In the genomic region with DNA sequence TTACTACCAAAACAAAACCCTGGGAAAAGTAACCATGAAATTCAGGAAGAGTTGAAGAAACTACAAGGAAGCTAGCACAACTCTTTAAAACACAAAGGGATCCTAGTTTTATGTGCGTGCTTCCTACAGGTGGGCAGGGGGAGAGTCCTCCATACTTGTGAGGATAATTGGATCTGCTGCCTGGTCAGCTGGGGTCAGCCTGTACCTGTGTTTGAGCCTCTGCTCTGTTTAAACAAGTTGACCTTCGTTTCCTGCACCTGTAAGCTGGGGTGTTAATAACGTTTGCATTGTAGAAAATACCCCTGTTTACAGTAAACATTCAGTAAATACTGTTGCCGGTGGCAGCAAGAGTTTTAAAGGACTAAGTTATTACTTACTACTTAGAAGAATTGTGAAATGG, we compare ENCODE assay signal across 23 mouse cellular contexts. TPM values are rescaled to one million over a fixed set of nuclear protein-coding genes. Genes with fewer than 3 reads are reported as not detected.
DNase-seq lines count a peak whose midpoint lies in the region; ATAC-seq and TF ChIP-seq lines count a peak whose summit lies in the region.
"Had no signal": no experiment of that assay in that cellular context is flagged by ENCODE, and none has a peak within 500 bp of the region (broad histone marks: within the 10 kb centered on the region; RNA-seq: fewer than 3 reads in every experiment).

No protein-coding gene starts in this region.

- peak; percentile 48 for DNase-seq in liver, adult 2 months (ENCODE audit: extremely low read depth, low read depth, low spot score)
- no peak for DNase-seq in liver
- DNase-seq in layer of hippocampus, postnatal 14 days (ENCODE audit: low spot score in 2 of 2): no peak
- DNase-seq: adrenal gland, adult 8-10 months; adrenal gland, postnatal 14 days; adrenal gland, postnatal 36 days; cerebellum, adult 11-12 months; cerebellum, adult 2 months; cerebellum, adult 9-10 months; cerebellum, postnatal 10 days; cerebellum, postnatal 25 days had no signal

- peaks cover 35% of the 10 kb centered on the region for H3K79me2 ChIP-seq in liver, adult 2 months (ENCODE audit: control insufficient read depth, insufficient read depth, low read length)

- no peak overlapping the region for H3K4me3 ChIP-seq in intestine, postnatal 0 days (ENCODE audit: low read depth, low read length)
- no peak overlapping the region for H3K4me3 ChIP-seq in intestine, embryonic 15.5 days (replicated peaks)
- no peak overlapping the region for H3K4me3 ChIP-seq in liver, adult 2 months (ENCODE audit: insufficient read depth, low read depth, low read length)
- peak overlapping the region; percentile 23; the same call in 1 of the 2 replicates for H3K4me3 ChIP-seq in E14TG2a.4 (replicated peaks; ENCODE audit: low read length)
- H3K4me3 ChIP-seq in small intestine, adult 2 months (ENCODE audit: low read depth, low read length): no peak overlapping the region
- H3K4me3 ChIP-seq in kidney, embryonic 14.5 days (ENCODE audit: low read length): no peak overlapping the region
- H3K4me3 ChIP-seq: embryonic facial prominence, embryonic 10.5 days; embryonic facial prominence, embryonic 12.5 days; forebrain, embryonic 13.5 days had no signal

- no peak overlapping the region for H3K4me2 ChIP-seq in intestine, postnatal 0 days (replicated peaks; ENCODE audit: low read depth)
- no peak overlapping the region for H3K4me2 ChIP-seq in intestine, embryonic 15.5 days (replicated peaks)
- H3K4me2 ChIP-seq in kidney, embryonic 14.5 days (replicated peaks; ENCODE audit: low read depth, low read length): no peak overlapping the region
- H3K4me2 ChIP-seq: embryonic facial prominence, embryonic 12.5 days; forebrain, embryonic 13.5 days had no signal

- TF ChIP-seq POLR2A in liver, adult 2 months (IDR thresholded peaks at IDR 0.05; ENCODE audit: extremely low read depth, insufficient read depth, low read length): no peak
- TF ChIP-seq POLR2A in small intestine, adult 2 months (IDR thresholded peaks at IDR 0.05; ENCODE audit: low read depth, low read length): no peak

- no peak for TF ChIP-seq CTCF in intestine, postnatal 0 days (IDR thresholded peaks at IDR 0.05; ENCODE audit: low read depth)
- no peak for TF ChIP-seq CTCF in liver, adult 2 months (IDR thresholded peaks at IDR 0.05; ENCODE audit: low read depth, low read length)
- no peak for TF ChIP-seq CTCF in E14TG2a.4 (conservative IDR thresholded peaks at IDR 0.05; ENCODE audit: low read length)
- TF ChIP-seq CTCF in small intestine, adult 2 months (IDR thresholded peaks at IDR 0.05; ENCODE audit: extremely low read depth, insufficient read length, insufficient replicate concordance, low read depth, low read length): no peak

- H3K27ac ChIP-seq in intestine, postnatal 0 days (ENCODE audit: low read depth, low read length): peak overlapping the region; percentile 23; the same call in 1 of the 2 replicates
- H3K27ac ChIP-seq in intestine, embryonic 15.5 days: no peak overlapping the region
- peak overlapping the region; percentile 1; the same call in 1 of the 2 replicates for H3K27ac ChIP-seq in liver, adult 2 months (replicated peaks; ENCODE audit: insufficient read depth, low read depth, low read length)
- H3K27ac ChIP-seq in small intestine, adult 2 months (ENCODE audit: insufficient read depth, low read depth, low read length): peak overlapping the region; percentile 44; the same call in 1 of the 2 replicates
- H3K27ac ChIP-seq in kidney, embryonic 14.5 days (ENCODE audit: low read depth, low read length): no peak overlapping the region
- H3K27ac ChIP-seq: embryonic facial prominence, embryonic 10.5 days; embryonic facial prominence, embryonic 12.5 days; forebrain, embryonic 13.5 days had no signal

- no peaks in the 10 kb centered on the region for H3K27me3 ChIP-seq in intestine, postnatal 0 days (replicated peaks; ENCODE audit: control insufficient read depth, insufficient read depth, low read length)
- H3K27me3 ChIP-seq in intestine, embryonic 15.5 days (replicated peaks): no peaks in the 10 kb centered on the region
- no peaks in the 10 kb centered on the region for H3K27me3 ChIP-seq in liver, adult 2 months (ENCODE audit: control insufficient read depth, insufficient read depth, low read length)
- no peaks in the 10 kb centered on the region for H3K27me3 ChIP-seq in E14TG2a.4 (ENCODE audit: insufficient read depth, low read length)
- H3K27me3 ChIP-seq in small intestine, adult 2 months (ENCODE audit: control insufficient read depth, insufficient read depth, low read length): no peaks in the 10 kb centered on the region
- H3K27me3 ChIP-seq in kidney, embryonic 14.5 days (ENCODE audit: control insufficient read depth, insufficient read depth, low read length): no peaks in the 10 kb centered on the region
- H3K27me3 ChIP-seq: embryonic facial prominence, embryonic 12.5 days; forebrain, embryonic 13.5 days; Patski had no signal

- no peak for ATAC-seq in intestine, postnatal 0 days
- no peak for ATAC-seq in intestine, embryonic 15.5 days
- ATAC-seq in kidney, embryonic 14.5 days (ENCODE audit: low FRiP score, low TSS enrichment): no peak
- ATAC-seq: activated CD4-positive, CD25-positive, alpha-beta regulatory T cell, adult 4 months; forebrain, embryonic 13.5 days; forebrain, embryonic 16.5 days; Patski had no signal

- H3K9ac ChIP-seq in intestine, postnatal 0 days (ENCODE audit: low read depth, low read length): no peak overlapping the region
- no peak overlapping the region for H3K9ac ChIP-seq in intestine, embryonic 15.5 days
- no peak overlapping the region for H3K9ac ChIP-seq in liver, adult 2 months (ENCODE audit: low read depth, low read length)
- no peak overlapping the region for H3K9ac ChIP-seq in kidney, embryonic 14.5 days (ENCODE audit: low read depth, low read length)
- H3K9ac ChIP-seq: embryonic facial prominence, embryonic 12.5 days; forebrain, embryonic 13.5 days had no signal

- 74% methylated on average over 4 of the region's 4 CpGs for WGBS in intestine, postnatal 0 days
- 70% methylated on average over 4 of the region's 4 CpGs for WGBS in intestine, embryonic 15.5 days
- WGBS in liver, adult 2 months: 17% methylated on average over 4 of the region's 4 CpGs
- 55% methylated on average over 4 of the region's 4 CpGs for WGBS in small intestine, adult 2 months
- WGBS in kidney, embryonic 14.5 days: 84% methylated on average over 4 of the region's 4 CpGs

- no peaks in the 10 kb centered on the region for H3K9me3 ChIP-seq in intestine, postnatal 0 days (ENCODE audit: control insufficient read depth)
- H3K9me3 ChIP-seq in intestine, embryonic 15.5 days: no peaks in the 10 kb centered on the region
- H3K9me3 ChIP-seq in E14TG2a.4 (ENCODE audit: low read length): no peaks in the 10 kb centered on the region
- no peaks in the 10 kb centered on the region for H3K9me3 ChIP-seq in kidney, embryonic 14.5 days (ENCODE audit: control insufficient read depth, low read length)
- H3K9me3 ChIP-seq: embryonic facial prominence, embryonic 10.5 days; embryonic facial prominence, embryonic 12.5 days; forebrain, embryonic 13.5 days; G1E had no signal

- peaks cover 19% of the 10 kb centered on the region for H3K36me3 ChIP-seq in intestine, postnatal 0 days (ENCODE audit: control insufficient read depth, insufficient read depth)
- H3K36me3 ChIP-seq in intestine, embryonic 15.5 days: peaks cover 12% of the 10 kb centered on the region
- peaks cover 6% of the 10 kb centered on the region; the same call in 1 of the 2 replicates for H3K36me3 ChIP-seq in liver, adult 2 months (ENCODE audit: control insufficient read depth, insufficient read depth, low read length)
- peaks cover 74% of the 10 kb centered on the region for H3K36me3 ChIP-seq in E14TG2a.4 (ENCODE audit: insufficient read depth, low read length)
- H3K36me3 ChIP-seq in small intestine, adult 2 months (ENCODE audit: control insufficient read depth, insufficient read depth, low read length): peaks cover 17% of the 10 kb centered on the region
- peaks cover 30% of the 10 kb centered on the region for H3K36me3 ChIP-seq in kidney, embryonic 14.5 days (ENCODE audit: control insufficient read depth, insufficient read depth, low read length)

- peaks cover 8% of the 10 kb centered on the region; the same call in 1 of the 2 replicates for H3K4me1 ChIP-seq in intestine, postnatal 0 days (replicated peaks; ENCODE audit: control insufficient read depth, insufficient read depth, low read length)
- peaks cover 7% of the 10 kb centered on the region; the same call in 1 of the 2 replicates for H3K4me1 ChIP-seq in intestine, embryonic 15.5 days (replicated peaks)
- H3K4me1 ChIP-seq in liver, adult 2 months (ENCODE audit: control insufficient read depth, insufficient read depth, low read length): peaks cover 27% of the 10 kb centered on the region
- peaks cover 80% of the 10 kb centered on the region for H3K4me1 ChIP-seq in E14TG2a.4 (replicated peaks; ENCODE audit: low read depth, low read length)
- peaks cover 32% of the 10 kb centered on the region for H3K4me1 ChIP-seq in small intestine, adult 2 months (ENCODE audit: control insufficient read depth, insufficient read depth, insufficient read length, low read length)
- peaks cover 4% of the 10 kb centered on the region; the same call in 1 of the 2 replicates for H3K4me1 ChIP-seq in kidney, embryonic 14.5 days (ENCODE audit: control insufficient read depth, insufficient read depth, low read length)
- H3K4me1 ChIP-seq: embryonic facial prominence, embryonic 10.5 days; embryonic facial prominence, embryonic 12.5 days had no signal

RNA-seq across cellular contexts. Expression of gene Mapk1ip1l, which starts 7.9 kb away (rescaled TPM):
- polyA plus RNA-seq in intestine, postnatal 0 days (2015; fragmentation: Nextera tagmentation; extraction: Ambion mirVana): 30.8 and 31.2 TPM in 2 replicates
- 61.5 and 63.4 TPM in 2 replicates for polyA plus RNA-seq in intestine, embryonic 15.5 days (2015; fragmentation: Nextera tagmentation; extraction: Ambion mirVana)
- total RNA-seq in liver, adult 2 months (2014; rRNA removed): 22.2 and 25.6 TPM in 2 replicates
- 33.6 and 35.4 TPM in 2 replicates for polyA plus RNA-seq in liver, adult 2 months (2012; rRNA removed)
- 27.2 and 94.6 TPM in 2 replicates for polyA plus RNA-seq in small intestine, adult 2 months (2012; rRNA removed)
- 10 to 100 TPM; 69.2 to 71.0 TPM for total RNA-seq in layer of hippocampus, postnatal 14 days (2021)
- polyA plus RNA-seq in kidney, embryonic 14.5 days (2014; fragmentation: Nextera tagmentation; extraction: Ambion mirVana): 57.5 and 104 TPM in 2 replicates

RNA-seq across cellular contexts. Expression of gene Socs4, which starts 29.2 kb away (rescaled TPM):
- 4.3 and 5.3 TPM in 2 replicates for polyA plus RNA-seq in intestine, postnatal 0 days (2015; fragmentation: Nextera tagmentation; extraction: Ambion mirVana)
- polyA plus RNA-seq in intestine, embryonic 15.5 days (2015; fragmentation: Nextera tagmentation; extraction: Ambion mirVana): 4.2 and 4.8 TPM in 2 replicates
- total RNA-seq in liver, adult 2 months (2014; rRNA removed): 8.3 and 9.1 TPM in 2 replicates
- polyA plus RNA-seq in liver, adult 2 months (2012; rRNA removed): 1.8 and 2.1 TPM in 2 replicates
- 1.1 and 2.7 TPM in 2 replicates for polyA plus RNA-seq in small intestine, adult 2 months (2012; rRNA removed)
- 10 to 100 TPM; 10.7 to 11.2 TPM for total RNA-seq in layer of hippocampus, postnatal 14 days (2021)
- 5.7 and 7.0 TPM in 2 replicates for polyA plus RNA-seq in kidney, embryonic 14.5 days (2014; fragmentation: Nextera tagmentation; extraction: Ambion mirVana)

RNA-seq across cellular contexts. Expression of gene Wdhd1, which starts 29.3 kb away (rescaled TPM):
- 4.5 and 4.6 TPM in 2 replicates for polyA plus RNA-seq in intestine, postnatal 0 days (2015; fragmentation: Nextera tagmentation; extraction: Ambion mirVana)
- polyA plus RNA-seq in intestine, embryonic 15.5 days (2015; fragmentation: Nextera tagmentation; extraction: Ambion mirVana): 25.1 and 28.4 TPM in 2 replicates
- total RNA-seq in liver, adult 2 months (2014; rRNA removed): 1.0 and 1.3 TPM in 2 replicates
- polyA plus RNA-seq in liver, adult 2 months (2012; rRNA removed): 0.21 and 0.24 TPM in 2 replicates
- polyA plus RNA-seq in small intestine, adult 2 months (2012; rRNA removed): 0.69 and 1.3 TPM in 2 replicates
- 1 to 10 TPM; 5.2 to 6.9 TPM for total RNA-seq in layer of hippocampus, postnatal 14 days (2021)
- 26.0 and 44.3 TPM in 2 replicates for polyA plus RNA-seq in kidney, embryonic 14.5 days (2014; fragmentation: Nextera tagmentation; extraction: Ambion mirVana)

Comparison
In these comparisons a context has a peak if more than half of its experiments do, and no peak if none do; other contexts are left out.
1. H3K27ac ChIP-seq: peak in intestine, postnatal 0 days (single experiment), liver, adult 2 months (single experiment) and small intestine, adult 2 months (single experiment); none in intestine, embryonic 15.5 days (single experiment) and kidney, embryonic 14.5 days (single experiment).